Mouse (Mus musculus): Measurements from ENCODE around the gene Thumpd3. TPM values are rescaled to one million over a fixed set of nuclear protein-coding genes. Genes with fewer than 3 reads are reported as not detected.
A peak's percentile ranks its signal among the peaks of the same experiment; 100 is the strongest.

The Thumpd3 gene
- total RNA-seq, 1 experiment from 2014 or later, result 89.8 TPM

DNA sequence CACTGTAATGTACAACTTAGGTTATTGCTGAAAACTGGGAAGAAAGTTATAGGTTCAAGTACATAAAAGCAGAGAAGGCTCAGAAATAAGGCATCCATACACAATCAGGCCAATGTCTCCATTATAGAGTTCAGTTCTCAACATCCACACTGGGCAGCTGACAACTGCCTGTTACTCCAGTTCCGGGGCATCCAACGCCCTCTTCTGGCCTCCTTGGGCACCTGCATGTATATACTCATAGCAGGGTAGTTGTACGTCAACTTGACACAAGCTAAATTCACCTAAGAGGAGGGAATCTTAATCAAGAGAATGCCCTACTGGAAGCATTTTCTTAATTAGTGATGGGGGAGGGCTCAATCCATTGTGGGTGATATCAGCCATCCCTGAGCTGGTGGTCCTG is 13.9 kb upstream of the Thumpd3 start:
- ATAC-seq (replicated peaks in 1 of 2; ENCODE audit: insufficient read depth in 1 of 2, low FRiP score in 2 of 2, low TSS enrichment in 1 of 2, low read depth in 1 of 2, poor library complexity in 2 of 2, severe bottlenecking in 2 of 2), result no peak

DNA sequence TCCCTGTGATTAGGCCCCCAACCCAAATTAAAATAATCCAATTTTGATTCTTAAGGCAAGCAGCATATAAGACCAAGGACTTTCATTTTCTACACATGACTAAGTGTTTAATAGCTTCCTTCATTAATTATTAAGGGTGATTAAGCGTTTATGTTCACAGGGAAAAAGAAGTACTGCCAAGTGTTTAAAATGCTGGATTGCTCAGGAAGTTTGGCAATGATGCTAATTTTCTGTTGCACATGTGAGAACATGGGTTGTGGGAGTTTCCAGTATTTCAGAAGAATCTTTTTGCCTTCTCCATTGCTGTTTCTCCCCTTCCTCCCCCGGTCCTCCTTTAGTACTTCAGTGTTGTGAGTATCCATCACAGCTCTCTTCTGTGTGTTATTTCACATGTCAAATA is 12.8 kb upstream of the Thumpd3 start:
- no peak for ATAC-seq (replicated peaks in 1 of 2; ENCODE audit: insufficient read depth in 1 of 2, low FRiP score in 2 of 2, low TSS enrichment in 1 of 2, low read depth in 1 of 2, poor library complexity in 2 of 2, severe bottlenecking in 2 of 2)

DNA sequence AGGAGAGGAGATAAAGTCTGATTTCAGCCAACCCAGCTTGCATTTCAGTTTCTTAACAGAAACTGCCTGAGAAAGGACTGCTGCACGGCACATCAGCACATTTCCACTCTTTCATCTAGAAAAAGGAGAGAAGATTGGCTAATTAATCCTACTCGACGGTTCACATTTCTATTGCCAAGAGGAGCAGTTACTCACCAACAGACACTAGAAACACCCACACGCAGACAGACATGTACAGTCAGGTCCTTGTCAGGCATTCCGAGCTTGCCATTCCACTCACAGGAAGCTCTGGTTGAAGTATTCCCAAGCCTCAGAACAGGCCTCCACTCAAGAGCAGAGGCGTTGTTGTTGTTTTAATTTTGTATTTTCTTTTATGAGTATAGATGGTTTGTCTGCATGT is 11.6 kb upstream of the Thumpd3 start:
- no peak for ATAC-seq (replicated peaks in 1 of 2; ENCODE audit: insufficient read depth in 1 of 2, low FRiP score in 2 of 2, low TSS enrichment in 1 of 2, low read depth in 1 of 2, poor library complexity in 2 of 2, severe bottlenecking in 2 of 2)

DNA sequence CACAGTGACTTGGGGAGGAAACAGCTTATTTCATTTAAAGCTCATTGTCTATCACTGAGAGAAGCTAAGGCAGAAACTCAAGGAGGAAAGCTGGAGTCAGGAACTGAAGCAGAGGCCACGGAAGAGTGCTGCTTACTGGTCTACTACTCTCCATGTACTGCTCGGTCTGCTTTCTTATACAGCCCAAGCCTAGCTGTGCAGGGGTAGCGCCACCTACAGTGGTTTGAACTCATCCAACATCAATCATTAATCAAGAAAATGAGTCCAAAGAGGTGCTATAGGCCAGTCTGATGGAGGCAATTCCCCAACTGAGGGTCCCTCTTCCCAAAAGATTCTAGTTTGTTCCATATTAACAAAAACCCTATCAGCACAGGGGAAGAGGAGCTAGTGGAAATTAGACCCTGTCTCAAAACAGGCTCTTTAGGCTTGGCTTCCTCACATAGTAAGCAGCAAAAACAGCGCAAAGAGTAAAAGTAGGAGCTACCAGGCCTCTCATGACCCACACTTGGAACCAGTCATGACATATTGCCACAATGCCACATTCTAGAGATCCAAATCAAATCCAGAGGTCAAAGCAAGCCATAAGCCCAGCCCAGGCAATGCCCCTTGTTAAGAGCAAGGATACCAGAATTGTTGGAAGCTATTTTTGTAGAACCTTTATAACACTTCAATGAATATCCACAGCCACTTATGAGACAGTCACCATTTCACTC is 9.4 kb upstream of the Thumpd3 start:
- no peak for ATAC-seq (replicated peaks in 1 of 2; ENCODE audit: insufficient read depth in 1 of 2, low FRiP score in 2 of 2, low TSS enrichment in 1 of 2, low read depth in 1 of 2, poor library complexity in 2 of 2, severe bottlenecking in 2 of 2)

DNA sequence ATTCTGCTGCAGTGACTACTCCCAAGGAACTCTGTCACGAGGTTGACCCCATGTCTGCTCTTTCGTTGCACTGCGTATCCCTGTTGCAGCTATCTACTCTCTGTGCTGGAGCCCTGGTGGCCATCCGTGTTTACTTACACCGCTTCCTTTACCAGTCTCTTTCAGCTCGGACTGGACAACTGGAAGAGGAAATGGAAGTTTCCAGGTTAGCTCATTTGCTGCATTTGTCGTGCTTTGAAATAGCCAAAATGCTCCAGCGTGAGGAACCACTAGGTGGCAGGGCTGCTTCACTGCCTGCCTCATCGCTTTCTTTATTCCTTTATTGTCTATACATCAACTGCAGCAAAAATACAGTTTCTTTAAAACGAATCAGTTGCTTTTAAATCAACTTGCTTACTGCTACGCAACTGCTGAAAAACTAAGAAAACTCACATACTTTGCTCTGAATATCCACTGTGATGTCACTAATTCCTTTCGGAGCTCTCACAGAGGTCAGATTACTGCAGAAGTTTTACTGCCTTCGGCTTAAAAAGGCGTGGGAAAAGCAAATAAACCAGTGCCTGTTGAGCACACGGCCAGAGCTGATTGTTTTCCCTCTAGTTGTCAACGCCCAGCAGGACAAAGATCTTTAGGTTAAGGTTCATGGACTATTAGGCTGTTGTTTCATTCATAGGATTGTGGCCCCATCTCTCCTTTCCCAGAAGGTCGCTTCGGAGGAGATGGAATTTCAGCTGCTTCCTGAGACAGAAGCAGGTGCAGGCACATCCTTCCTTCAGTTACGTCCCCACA is 7.9 kb upstream of the Thumpd3 start:
- peak; percentile 79 to 86 for ATAC-seq (replicated peaks in 1 of 2; ENCODE audit: insufficient read depth in 1 of 2, low FRiP score in 2 of 2, low TSS enrichment in 1 of 2, low read depth in 1 of 2, poor library complexity in 2 of 2, severe bottlenecking in 2 of 2)

DNA sequence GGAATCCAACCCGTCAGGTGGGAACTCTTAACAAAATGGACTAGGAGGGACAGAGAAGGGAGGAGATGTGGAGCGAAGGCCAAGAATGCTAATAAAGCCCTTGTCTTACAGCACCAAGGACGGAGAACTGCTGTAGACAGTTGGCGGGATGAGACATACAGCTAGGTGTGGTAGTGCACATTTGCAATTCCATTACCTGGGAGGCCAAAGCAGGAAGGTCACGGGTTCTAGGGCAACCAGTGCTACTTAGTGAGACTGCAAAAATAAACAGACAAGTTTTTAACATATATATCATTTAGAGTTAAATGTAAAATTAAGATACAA is 7.3 kb upstream of the Thumpd3 start:
- no peak for ATAC-seq (replicated peaks in 1 of 2; ENCODE audit: insufficient read depth in 1 of 2, low FRiP score in 2 of 2, low TSS enrichment in 1 of 2, low read depth in 1 of 2, poor library complexity in 2 of 2, severe bottlenecking in 2 of 2)

DNA sequence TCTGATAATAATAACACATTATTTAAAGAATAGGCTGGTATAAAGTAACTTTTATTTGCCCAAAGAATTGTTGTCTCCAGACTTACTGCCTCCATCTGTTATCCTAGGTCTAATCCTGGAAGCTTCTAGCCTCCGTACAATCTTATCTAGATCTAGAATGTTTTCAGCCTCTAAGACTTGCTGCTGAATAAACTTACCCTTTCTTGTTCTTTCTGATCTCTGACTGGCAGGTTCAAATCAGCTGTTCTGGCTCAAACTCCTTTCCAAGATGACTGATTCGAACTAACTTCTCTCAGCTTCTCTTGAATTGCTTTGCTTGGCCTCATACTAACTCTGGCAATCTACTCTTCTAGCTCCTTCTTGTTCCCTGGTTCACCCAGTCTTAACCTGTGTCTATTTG is 5.7 kb upstream of the Thumpd3 start:
- ATAC-seq (replicated peaks in 1 of 2; ENCODE audit: insufficient read depth in 1 of 2, low FRiP score in 2 of 2, low TSS enrichment in 1 of 2, low read depth in 1 of 2, poor library complexity in 2 of 2, severe bottlenecking in 2 of 2), result no peak

DNA sequence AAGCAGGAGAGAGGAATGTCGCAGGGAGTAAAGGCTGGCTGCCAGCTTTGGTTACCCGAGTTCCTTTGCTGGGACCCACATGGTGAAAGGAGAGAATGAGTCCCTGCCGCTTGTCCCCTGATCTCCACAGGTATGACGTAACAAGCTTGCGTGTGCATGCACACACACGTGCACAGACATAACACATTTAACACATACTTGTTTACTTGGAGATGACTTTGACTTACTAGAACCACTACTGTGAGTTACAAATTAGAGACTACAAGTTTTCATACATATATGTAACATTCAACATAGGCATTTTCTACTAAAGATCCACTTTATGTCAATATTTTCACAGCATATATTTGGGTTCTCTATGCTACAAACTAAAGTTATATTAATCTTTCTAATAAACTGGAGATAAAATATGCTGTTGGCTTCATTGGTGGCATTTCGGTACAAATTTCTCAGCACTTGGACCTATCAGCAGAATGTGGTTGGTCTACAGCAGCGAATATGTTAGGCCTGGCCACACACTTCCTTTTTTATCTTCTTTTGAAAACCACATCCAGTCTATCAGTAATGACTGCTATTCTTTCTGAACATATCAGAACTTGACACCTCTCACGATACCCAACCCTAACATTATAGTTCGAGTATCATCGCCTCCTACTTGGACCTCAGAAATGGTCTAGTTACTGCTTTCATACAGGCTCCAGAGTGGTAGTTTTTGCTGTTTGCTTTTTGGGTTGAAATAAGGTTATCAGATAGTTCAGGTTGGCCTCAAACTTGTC is 4.6 kb upstream of the Thumpd3 start:
- ATAC-seq (replicated peaks in 1 of 2; ENCODE audit: insufficient read depth in 1 of 2, low FRiP score in 2 of 2, low TSS enrichment in 1 of 2, low read depth in 1 of 2, poor library complexity in 2 of 2, severe bottlenecking in 2 of 2), result no peak

DNA sequence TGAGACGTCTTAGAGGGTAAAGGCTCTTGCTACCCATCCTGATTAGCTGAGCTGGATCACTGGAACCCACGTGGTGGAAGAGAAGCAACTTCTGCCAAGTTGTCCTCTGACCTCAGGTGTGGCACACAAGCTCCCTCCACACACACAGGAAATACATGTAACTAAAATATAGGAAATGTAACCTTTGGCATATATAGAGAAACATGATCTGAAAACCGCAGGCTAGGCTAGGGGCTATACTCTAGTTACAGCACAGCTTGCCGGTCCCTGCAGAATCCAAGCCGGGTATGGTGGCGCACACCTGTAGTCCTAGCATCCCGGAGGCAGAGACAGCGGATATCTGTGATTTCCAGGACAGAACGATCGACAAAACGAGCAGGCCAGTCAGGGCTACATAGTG is 450 bp upstream of the Thumpd3 start:
- peak; percentile 11 to 33; a peak in 3 of 4 replicates for ATAC-seq (replicated peaks in 1 of 2; ENCODE audit: insufficient read depth in 1 of 2, low FRiP score in 2 of 2, low TSS enrichment in 1 of 2, low read depth in 1 of 2, poor library complexity in 2 of 2, severe bottlenecking in 2 of 2)

DNA sequence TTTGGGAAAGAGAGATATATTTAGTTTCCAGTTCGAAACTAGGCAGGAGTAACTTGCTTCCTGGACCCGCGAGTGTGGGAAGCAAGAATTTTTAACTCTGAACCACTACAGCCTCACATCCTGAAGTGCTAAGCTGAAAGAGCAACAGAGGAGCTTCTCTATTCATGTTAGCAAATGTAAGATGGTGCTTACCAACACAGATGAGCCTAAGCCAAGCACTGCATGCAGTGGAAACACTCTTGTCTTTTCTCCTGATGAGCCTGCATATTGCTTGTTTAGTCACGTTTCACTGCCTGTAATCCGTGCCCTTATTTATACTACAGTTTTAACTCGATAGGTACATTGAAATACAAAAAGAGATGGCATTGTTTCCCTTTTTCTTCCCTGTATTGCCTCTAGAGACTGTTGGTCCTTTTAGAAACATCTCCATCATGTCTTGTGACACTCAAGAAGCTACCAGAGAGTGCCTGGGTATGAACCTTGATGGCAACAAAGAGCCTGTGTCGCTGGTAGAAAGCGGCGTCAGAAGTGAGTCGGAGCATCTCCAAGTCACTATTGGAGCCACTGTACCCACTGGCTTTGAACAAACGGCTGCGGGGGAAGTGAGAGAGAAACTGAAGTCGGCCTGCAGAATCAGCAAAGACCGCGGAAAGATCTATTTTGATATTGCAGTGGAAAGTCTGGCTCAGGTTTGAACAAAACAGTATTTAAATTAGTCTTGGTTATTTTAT is 1.2 kb downstream of the Thumpd3 start:
- ATAC-seq (replicated peaks in 1 of 2; ENCODE audit: insufficient read depth in 1 of 2, low FRiP score in 2 of 2, low TSS enrichment in 1 of 2, low read depth in 1 of 2, poor library complexity in 2 of 2, severe bottlenecking in 2 of 2), result no peak

DNA sequence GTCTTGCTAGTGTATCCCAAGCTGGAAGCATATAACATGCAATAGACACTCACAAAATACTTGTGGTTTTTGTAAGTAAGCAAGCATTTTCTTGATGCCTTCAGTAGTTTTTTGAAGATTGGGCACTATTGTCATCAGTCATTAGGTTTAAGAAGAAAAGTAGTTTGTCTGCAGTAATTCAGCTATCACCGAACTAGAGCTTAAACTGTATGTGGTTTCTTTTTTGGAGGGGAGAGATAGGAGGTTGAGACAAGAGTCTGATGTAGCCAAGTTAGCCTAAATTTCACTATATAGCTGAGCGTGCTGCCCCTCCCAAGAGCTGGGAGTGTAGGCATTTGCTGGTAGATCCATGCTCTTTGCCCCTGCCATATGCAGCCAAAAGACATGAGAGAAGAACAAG is 2.3 kb downstream of the Thumpd3 start:
- ATAC-seq (replicated peaks in 1 of 2; ENCODE audit: insufficient read depth in 1 of 2, low FRiP score in 2 of 2, low TSS enrichment in 1 of 2, low read depth in 1 of 2, poor library complexity in 2 of 2, severe bottlenecking in 2 of 2), result no peak

DNA sequence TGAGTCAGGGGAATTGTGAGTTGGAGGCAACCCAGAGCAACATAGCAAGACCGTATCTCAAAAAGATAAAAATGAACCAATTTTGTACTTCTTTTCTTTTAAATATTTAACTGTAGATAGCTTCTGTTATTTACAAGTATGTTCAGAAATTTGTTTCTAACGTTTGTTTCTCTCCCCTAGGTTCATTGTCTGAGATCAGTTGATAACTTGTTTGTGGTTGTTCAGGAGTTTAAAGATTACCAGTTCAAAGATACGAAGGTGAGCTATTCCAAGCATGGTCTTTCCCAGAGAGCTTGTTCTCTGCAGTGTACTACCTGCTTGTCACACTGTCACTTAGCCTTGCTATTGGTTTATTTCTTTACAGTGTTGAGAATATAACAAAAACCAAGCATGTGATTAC is 3.1 kb downstream of the Thumpd3 start:
- no peak for ATAC-seq (replicated peaks in 1 of 2; ENCODE audit: insufficient read depth in 1 of 2, low FRiP score in 2 of 2, low TSS enrichment in 1 of 2, low read depth in 1 of 2, poor library complexity in 2 of 2, severe bottlenecking in 2 of 2)

DNA sequence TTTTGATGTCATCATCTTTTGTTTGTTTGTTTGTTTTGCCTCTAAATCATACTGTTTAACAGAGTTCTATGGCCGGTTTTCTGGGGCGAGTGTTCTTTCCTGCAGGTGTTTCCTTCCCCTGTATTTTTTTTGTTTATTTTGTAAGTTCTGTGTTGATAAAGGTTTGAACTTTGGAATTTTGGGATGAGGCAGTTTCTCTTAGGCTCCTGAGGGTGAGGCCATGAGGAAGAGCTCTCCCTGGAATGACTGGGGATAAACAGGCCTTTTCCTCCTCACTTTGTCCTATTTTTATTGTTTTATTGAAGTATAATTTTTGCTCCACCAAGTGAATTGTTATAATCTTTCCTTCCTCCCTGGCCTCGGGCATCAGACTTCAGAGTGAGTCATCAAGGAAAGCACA is 6.9 kb downstream of the Thumpd3 start:
- no peak for ATAC-seq (replicated peaks in 1 of 2; ENCODE audit: insufficient read depth in 1 of 2, low FRiP score in 2 of 2, low TSS enrichment in 1 of 2, low read depth in 1 of 2, poor library complexity in 2 of 2, severe bottlenecking in 2 of 2)

DNA sequence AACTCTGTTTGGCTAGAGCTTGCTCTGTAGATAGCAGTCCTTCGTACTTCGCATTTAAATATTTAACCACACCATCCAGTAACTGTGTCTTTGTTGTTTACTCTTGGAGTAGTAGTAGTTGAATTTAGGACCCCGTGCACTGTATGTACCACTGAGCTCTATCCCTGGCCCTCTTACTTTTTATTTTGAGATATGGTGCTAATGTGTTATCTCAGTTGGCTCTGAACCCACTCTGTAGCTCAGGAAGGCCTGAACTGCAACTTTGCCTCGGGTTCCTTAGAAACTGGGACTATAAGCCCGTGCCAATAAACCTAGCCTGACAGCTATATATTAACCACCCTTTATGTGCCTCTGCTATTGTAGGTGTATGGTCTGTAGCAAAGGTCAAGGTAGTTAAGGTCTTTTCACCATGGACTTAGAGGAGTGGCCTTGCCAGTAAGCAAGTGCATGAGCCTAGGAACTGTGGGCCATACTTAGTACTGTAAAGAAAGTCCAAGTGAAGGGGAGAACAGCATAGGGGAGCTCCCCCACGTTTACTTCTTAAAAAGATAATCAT is 8.6 kb downstream of the Thumpd3 start:
- no peak for ATAC-seq (replicated peaks in 1 of 2; ENCODE audit: insufficient read depth in 1 of 2, low FRiP score in 2 of 2, low TSS enrichment in 1 of 2, low read depth in 1 of 2, poor library complexity in 2 of 2, severe bottlenecking in 2 of 2)

DNA sequence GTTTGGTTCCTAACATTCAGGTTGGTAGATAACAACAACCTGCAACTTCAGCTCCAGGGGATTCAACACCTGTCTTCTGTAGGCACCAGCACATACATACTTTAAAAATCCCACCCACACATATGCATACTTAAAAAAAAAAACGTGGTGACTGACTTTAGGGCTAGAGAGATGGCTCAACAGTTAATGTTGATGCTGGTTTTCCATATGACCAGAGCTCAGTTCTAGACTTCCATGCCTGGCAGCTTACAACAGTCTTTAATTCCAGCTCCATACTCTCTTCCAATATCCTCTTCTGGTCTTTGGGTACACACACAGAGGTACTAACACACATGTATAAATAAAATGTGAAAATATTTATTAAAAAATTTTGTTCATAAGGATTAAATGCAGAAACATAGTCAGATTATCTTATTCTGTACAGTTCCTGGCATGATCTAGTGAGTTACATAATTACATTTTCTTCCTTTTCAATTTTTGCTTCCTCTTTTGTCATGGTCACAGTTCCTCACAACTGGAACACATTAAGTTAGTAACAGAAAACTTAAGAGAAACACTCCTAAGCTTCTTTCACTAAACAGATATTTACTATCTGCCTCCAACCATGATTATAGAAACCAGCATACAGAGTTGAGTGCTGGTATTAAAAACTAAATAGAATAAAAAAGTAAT is 15.0 kb downstream of the Thumpd3 start:
- ATAC-seq (replicated peaks in 1 of 2; ENCODE audit: insufficient read depth in 1 of 2, low FRiP score in 2 of 2, low TSS enrichment in 1 of 2, low read depth in 1 of 2, poor library complexity in 2 of 2, severe bottlenecking in 2 of 2), result no peak

DNA sequence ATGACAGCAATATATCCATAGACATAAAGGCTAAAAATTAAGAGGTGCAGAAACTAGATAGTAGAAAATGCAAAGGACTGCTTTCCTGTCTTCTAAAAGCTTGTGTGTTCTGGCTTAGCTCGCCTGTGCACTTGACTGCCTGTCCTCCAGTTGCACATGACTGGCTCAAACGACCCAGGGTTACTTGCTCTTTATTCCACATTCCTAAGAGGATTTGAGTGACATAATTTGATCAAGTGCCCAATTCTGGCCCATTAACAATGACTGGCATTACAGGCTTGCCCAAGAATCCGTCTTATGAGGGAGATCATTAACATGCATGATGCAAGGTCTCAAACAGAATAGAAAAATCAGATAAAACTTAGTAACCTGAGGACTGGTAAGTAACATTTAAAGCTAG is 16.2 kb downstream of the Thumpd3 start:
- no peak for ATAC-seq (replicated peaks in 1 of 2; ENCODE audit: insufficient read depth in 1 of 2, low FRiP score in 2 of 2, low TSS enrichment in 1 of 2, low read depth in 1 of 2, poor library complexity in 2 of 2, severe bottlenecking in 2 of 2)

DNA sequence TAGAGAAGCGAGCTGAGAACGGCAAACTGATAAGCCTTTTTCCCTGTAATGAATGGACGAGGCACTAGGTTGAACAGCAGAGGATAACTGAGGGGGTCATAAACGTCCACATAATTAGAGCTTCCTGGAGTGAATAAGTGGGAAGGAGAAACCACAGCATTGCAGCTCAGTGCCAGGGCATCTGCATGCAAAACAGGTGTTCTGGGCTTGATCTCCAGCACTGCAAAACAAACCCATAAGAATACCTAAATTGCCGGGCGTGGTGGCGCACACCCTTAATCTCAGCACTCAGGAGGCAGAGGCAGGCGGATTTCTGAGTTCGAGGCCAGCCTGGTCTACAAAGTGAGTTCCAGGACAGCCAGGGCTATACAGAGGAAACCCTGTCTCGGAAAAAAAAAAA is 17.3 kb downstream of the Thumpd3 start:
- no peak for ATAC-seq (replicated peaks in 1 of 2; ENCODE audit: insufficient read depth in 1 of 2, low FRiP score in 2 of 2, low TSS enrichment in 1 of 2, low read depth in 1 of 2, poor library complexity in 2 of 2, severe bottlenecking in 2 of 2)

Data from hematopoietic stem cell, adult 5-6 weeks (primary cell).